Mouse (Mus musculus) testis, adult 2 months (tissue): ENCODE measurements around the gene Rpap1.

Source experiments
- CTCF ChIP-seq: fragments of 200-500 bp; IDR thresholded peaks from 2 replicates; pipeline ENCODE4 v1.5.1; 2012; ENCODE audit warnings: low read depth, mild to moderate bottlenecking, inconsistent platforms, low read length, moderate library complexity; ENCODE audit not compliant: control insufficient read depth, insufficient read depth, insufficient replicate concordance
- POLR2A ChIP-seq: fragments of 200-500 bp; IDR thresholded peaks from 2 replicates; pipeline ENCODE4 v1.6.1; 2012; ENCODE audit warnings: low read depth, mild to moderate bottlenecking, inconsistent platforms, low read length, moderate library complexity; ENCODE audit not compliant: control insufficient read depth

- TF ChIP-seq CTCF, result no peak
- no peak for TF ChIP-seq POLR2A
Measured at GRCm38 (mm10) chr2:119834231-119834630, 46.9 kb upstream of the Rpap1 start.
